Mouse (Mus musculus): ENCODE measurements around the gene Iscu. TPM values are rescaled to one million over a fixed set of nuclear protein-coding genes. Genes with fewer than 3 reads are reported as not detected.

Iscu gene
- polyA plus RNA-seq (2015; fragmentation: Nextera tagmentation; extraction: Ambion mirVana), result 97.0 and 112 TPM in 2 replicates

GRCm38 (mm10) chr5:113772450-113772895 lies at the start of gene Iscu, which contains the start of gene Sart3:
Gene Iscu, plus strand, starts transcription at chr5:113772748.
Gene Sart3, minus strand, starts transcription at chr5:113772510.
- H3K9me3 ChIP-seq (replicated peaks; ENCODE audit: control insufficient read depth, low read length), result no peaks in the 10 kb centered on the region
- H3K27me3 ChIP-seq (ENCODE audit: control insufficient read depth, insufficient read depth, low read length), result no peaks in the 10 kb centered on the region
- ATAC-seq (ENCODE audit: insufficient read depth, low FRiP score), result peak; percentile 90
- H3K9ac ChIP-seq (ENCODE audit: low read length), result peak within 1 kb of the TSS; percentile 96
- H3K4me1 ChIP-seq (ENCODE audit: control insufficient read depth, insufficient read depth, low read length), result peaks cover 17% of the 10 kb centered on the region
- peak within 1 kb of the TSS; percentile 96 for H3K27ac ChIP-seq (ENCODE audit: low read length)
- peak within 1 kb of the TSS; percentile 97 for H3K4me2 ChIP-seq (ENCODE audit: low read depth, low read length)
- under 1% methylated on average over 49 of the region's 49 CpGs for WGBS
- H3K4me3 ChIP-seq (replicated peaks; ENCODE audit: low read length), result peak within 1 kb of the TSS; percentile 97
- H3K36me3 ChIP-seq (ENCODE audit: control insufficient read depth, insufficient read depth, low read length), result 0 out of 2 replicates have a peak, but pooled peaks cover 11% of the 10 kb centered on the region

- H3K27ac ChIP-seq (ENCODE audit: low read length), result no peak overlapping the region
- no peaks in the 10 kb centered on the region for H3K36me3 ChIP-seq (ENCODE audit: control insufficient read depth, insufficient read depth, low read length)
- H3K4me1 ChIP-seq (ENCODE audit: control insufficient read depth, insufficient read depth, low read length), result no peaks in the 10 kb centered on the region
- H3K9ac ChIP-seq (ENCODE audit: low read length), result no peak overlapping the region
- H3K9me3 ChIP-seq (replicated peaks; ENCODE audit: control insufficient read depth, low read length), result no peaks in the 10 kb centered on the region
- 31% methylated on average over 8 of the region's 8 CpGs for WGBS
- H3K4me2 ChIP-seq (ENCODE audit: low read depth, low read length), result no peak overlapping the region
- no peak for ATAC-seq (ENCODE audit: insufficient read depth, low FRiP score)
- no peak overlapping the region for H3K4me3 ChIP-seq (replicated peaks; ENCODE audit: low read length)
- 0 out of 2 replicates have a peak, but pooled peaks cover 2% of the 10 kb centered on the region for H3K27me3 ChIP-seq (ENCODE audit: control insufficient read depth, insufficient read depth, low read length)
These were observed 48.8 kb upstream of the Iscu start for GRCm38 (mm10) chr5:113723567-113724237.

- 0 out of 2 replicates have a peak, but pooled peaks cover 2% of the 10 kb centered on the region for H3K27me3 ChIP-seq (ENCODE audit: control insufficient read depth, insufficient read depth, low read length)
- no peaks in the 10 kb centered on the region for H3K4me1 ChIP-seq (ENCODE audit: control insufficient read depth, insufficient read depth, low read length)
- no peak within 1 kb of the TSS for H3K27ac ChIP-seq (ENCODE audit: low read length)
- H3K4me3 ChIP-seq (replicated peaks; ENCODE audit: low read length), result no peak within 1 kb of the TSS
- H3K9me3 ChIP-seq (replicated peaks; ENCODE audit: control insufficient read depth, low read length), result no peaks in the 10 kb centered on the region
- WGBS, result 4% methylated on average over 15 of the region's 15 CpGs
- ATAC-seq (ENCODE audit: insufficient read depth, low FRiP score), result peak; percentile 33; the same call in 1 of the 2 replicates
- no peak within 1 kb of the TSS for H3K9ac ChIP-seq (ENCODE audit: low read length)
- no peak within 1 kb of the TSS for H3K4me2 ChIP-seq (ENCODE audit: low read depth, low read length)
- no peaks in the 10 kb centered on the region for H3K36me3 ChIP-seq (ENCODE audit: control insufficient read depth, insufficient read depth, low read length)
These were observed 48.1 kb upstream of the Iscu start, which contains the start of gene 1700069L16Rik for GRCm38 (mm10) chr5:113724446-113724845. Gene 1700069L16Rik, minus strand, starts transcription at chr5:113724772.

GRCm38 (mm10) chr5:113725417-113725816 lies 47.1 kb upstream of the Iscu start:
- H3K36me3 ChIP-seq (ENCODE audit: control insufficient read depth, insufficient read depth, low read length), result no peaks in the 10 kb centered on the region
- H3K27ac ChIP-seq (ENCODE audit: low read length), result no peak overlapping the region
- H3K4me3 ChIP-seq (replicated peaks; ENCODE audit: low read length), result no peak overlapping the region
- 0 out of 2 replicates have a peak, but pooled peaks cover 2% of the 10 kb centered on the region for H3K27me3 ChIP-seq (ENCODE audit: control insufficient read depth, insufficient read depth, low read length)
- no peak for ATAC-seq (ENCODE audit: insufficient read depth, low FRiP score)
- no peak overlapping the region for H3K4me2 ChIP-seq (ENCODE audit: low read depth, low read length)
- no peak overlapping the region for H3K9ac ChIP-seq (ENCODE audit: low read length)
- whole genome bisulfite sequencing, result 71% methylated on average over 12 of the region's 12 CpGs
- H3K9me3 ChIP-seq (replicated peaks; ENCODE audit: control insufficient read depth, low read length), result no peaks in the 10 kb centered on the region
- H3K4me1 ChIP-seq (ENCODE audit: control insufficient read depth, insufficient read depth, low read length), result no peaks in the 10 kb centered on the region

GRCm38 (mm10) chr5:113726618-113727017 lies 45.9 kb upstream of the Iscu start:
- WGBS, result 60% methylated on average over 6 of the region's 6 CpGs
- ATAC-seq (ENCODE audit: insufficient read depth, low FRiP score), result no peak
- Histone ChIP-seq H3K4me1 (ENCODE audit: control insufficient read depth, insufficient read depth, low read length) (no peaks in the 10 kb centered on the region), H3K9ac (ENCODE audit: low read length) (no peak overlapping the region), H3K27ac (ENCODE audit: low read length) (no peak overlapping the region), H3K36me3 (ENCODE audit: control insufficient read depth, insufficient read depth, low read length) (no peaks in the 10 kb centered on the region), H3K9me3 (replicated peaks; ENCODE audit: control insufficient read depth, low read length) (no peaks in the 10 kb centered on the region), H3K27me3 (ENCODE audit: control insufficient read depth, insufficient read depth, low read length) (0 out of 2 replicates have a peak, but pooled peaks cover 2% of the 10 kb centered on the region), H3K4me3 (replicated peaks; ENCODE audit: low read length) (no peak overlapping the region), H3K4me2 (ENCODE audit: low read depth, low read length) (no peak overlapping the region)

GRCm38 (mm10) chr5:113727238-113727637 lies 45.3 kb upstream of the Iscu start:
- Histone ChIP-seq H3K9ac (ENCODE audit: low read length) (no peak overlapping the region), H3K36me3 (ENCODE audit: control insufficient read depth, insufficient read depth, low read length) (no peaks in the 10 kb centered on the region), H3K4me1 (ENCODE audit: control insufficient read depth, insufficient read depth, low read length) (no peaks in the 10 kb centered on the region), H3K27ac (ENCODE audit: low read length) (no peak overlapping the region), H3K9me3 (replicated peaks; ENCODE audit: control insufficient read depth, low read length) (no peaks in the 10 kb centered on the region), H3K27me3 (ENCODE audit: control insufficient read depth, insufficient read depth, low read length) (0 out of 2 replicates have a peak, but pooled peaks cover 2% of the 10 kb centered on the region), H3K4me2 (ENCODE audit: low read depth, low read length) (no peak overlapping the region), H3K4me3 (replicated peaks; ENCODE audit: low read length) (no peak overlapping the region)
- ATAC-seq (ENCODE audit: insufficient read depth, low FRiP score), result no peak
- 55% methylated on average over 12 of the region's 12 CpGs for WGBS

GRCm38 (mm10) chr5:113728011-113728410 lies 44.5 kb upstream of the Iscu start:
- no peak overlapping the region for H3K4me3 ChIP-seq (replicated peaks; ENCODE audit: low read length)
- H3K27ac ChIP-seq (ENCODE audit: low read length), result no peak overlapping the region
- ATAC-seq (ENCODE audit: insufficient read depth, low FRiP score), result no peak
- H3K4me2 ChIP-seq (ENCODE audit: low read depth, low read length), result no peak overlapping the region
- no peaks in the 10 kb centered on the region for H3K36me3 ChIP-seq (ENCODE audit: control insufficient read depth, insufficient read depth, low read length)
- no peak overlapping the region for H3K9ac ChIP-seq (ENCODE audit: low read length)
- no peaks in the 10 kb centered on the region for H3K9me3 ChIP-seq (replicated peaks; ENCODE audit: control insufficient read depth, low read length)
- 0 out of 2 replicates have a peak, but pooled peaks cover 2% of the 10 kb centered on the region for H3K27me3 ChIP-seq (ENCODE audit: control insufficient read depth, insufficient read depth, low read length)
- WGBS, result 78% methylated on average over 7 of the region's 7 CpGs
- H3K4me1 ChIP-seq (ENCODE audit: control insufficient read depth, insufficient read depth, low read length), result no peaks in the 10 kb centered on the region

- Histone ChIP-seq H3K4me1 (ENCODE audit: control insufficient read depth, insufficient read depth, low read length) (no peaks in the 10 kb centered on the region), H3K4me2 (ENCODE audit: low read depth, low read length) (no peak overlapping the region), H3K9ac (ENCODE audit: low read length) (no peak overlapping the region), H3K4me3 (replicated peaks; ENCODE audit: low read length) (no peak overlapping the region), H3K27ac (ENCODE audit: low read length) (no peak overlapping the region), H3K9me3 (replicated peaks; ENCODE audit: control insufficient read depth, low read length) (no peaks in the 10 kb centered on the region), H3K36me3 (ENCODE audit: control insufficient read depth, insufficient read depth, low read length) (no peaks in the 10 kb centered on the region), H3K27me3 (ENCODE audit: control insufficient read depth, insufficient read depth, low read length) (0 out of 2 replicates have a peak, but pooled peaks cover 2% of the 10 kb centered on the region)
- no peak for ATAC-seq (ENCODE audit: insufficient read depth, low FRiP score)
- 85% methylated on average over 7 of the region's 7 CpGs for WGBS
These were observed 43.9 kb upstream of the Iscu start for GRCm38 (mm10) chr5:113728691-113729090.

GRCm38 (mm10) chr5:113730641-113731121 lies 41.9 kb upstream of the Iscu start:
- 0 out of 2 replicates have a peak, but pooled peaks cover 2% of the 10 kb centered on the region for H3K27me3 ChIP-seq (ENCODE audit: control insufficient read depth, insufficient read depth, low read length)
- H3K9ac ChIP-seq (ENCODE audit: low read length), result no peak overlapping the region
- WGBS, result 65% methylated on average over 7 of the region's 7 CpGs
- no peak for ATAC-seq (ENCODE audit: insufficient read depth, low FRiP score)
- H3K4me1 ChIP-seq (ENCODE audit: control insufficient read depth, insufficient read depth, low read length), result peaks cover 4% of the 10 kb centered on the region
- no peaks in the 10 kb centered on the region for H3K36me3 ChIP-seq (ENCODE audit: control insufficient read depth, insufficient read depth, low read length)
- no peaks in the 10 kb centered on the region for H3K9me3 ChIP-seq (replicated peaks; ENCODE audit: control insufficient read depth, low read length)
- H3K4me2 ChIP-seq (ENCODE audit: low read depth, low read length), result no peak overlapping the region
- no peak overlapping the region for H3K4me3 ChIP-seq (replicated peaks; ENCODE audit: low read length)
- H3K27ac ChIP-seq (ENCODE audit: low read length), result no peak overlapping the region
